Mouse (Mus musculus): Measurements from ENCODE around the gene Akap3. TPM values are rescaled to one million over a fixed set of nuclear protein-coding genes. Genes with fewer than 3 reads are reported as not detected.

Akap3 gene
- polyA plus RNA-seq, 1 experiment from 2014 or later = 0.08 TPM

Other genes starting within 250 kb of the Akap3 start
- gene Kcna1, start 206.7 kb upstream of the Akap3 start, polyA plus RNA-seq (2014; fragmentation: Nextera tagmentation; extraction: Ambion mirVana) = 0.50 and 0.78 TPM in 2 replicates
- gene Kcna6, start 112.4 kb upstream of the Akap3 start, polyA plus RNA-seq (2014; fragmentation: Nextera tagmentation; extraction: Ambion mirVana) = 2.6 and 2.7 TPM in 2 replicates
- 212 and 219 TPM in 2 replicates for gene Ndufa9, start 4.0 kb upstream of the Akap3 start, polyA plus RNA-seq (2014; fragmentation: Nextera tagmentation; extraction: Ambion mirVana)
- not detected in 2 replicates for gene Dyrk4, start 68.7 kb downstream of the Akap3 start, polyA plus RNA-seq (2014; fragmentation: Nextera tagmentation; extraction: Ambion mirVana)
- gene Rad51ap1, start 86.5 kb downstream of the Akap3 start, polyA plus RNA-seq (2014; fragmentation: Nextera tagmentation; extraction: Ambion mirVana) = 62.8 and 68.1 TPM in 2 replicates
- 15.1 and 15.9 TPM in 2 replicates for gene D6Wsu163e, start 86.9 kb downstream of the Akap3 start, polyA plus RNA-seq (2014; fragmentation: Nextera tagmentation; extraction: Ambion mirVana)
- 0.04 TPM in 1 of 2 replicates, not detected in the other for gene Fgf6, start 162.5 kb downstream of the Akap3 start, polyA plus RNA-seq (2014; fragmentation: Nextera tagmentation; extraction: Ambion mirVana)
- not detected in 2 replicates for gene Fgf23, start 219.8 kb downstream of the Akap3 start, polyA plus RNA-seq (2014; fragmentation: Nextera tagmentation; extraction: Ambion mirVana)